8 mouse cellular contexts compared by ENCODE assay signal in the genomic region with DNA sequence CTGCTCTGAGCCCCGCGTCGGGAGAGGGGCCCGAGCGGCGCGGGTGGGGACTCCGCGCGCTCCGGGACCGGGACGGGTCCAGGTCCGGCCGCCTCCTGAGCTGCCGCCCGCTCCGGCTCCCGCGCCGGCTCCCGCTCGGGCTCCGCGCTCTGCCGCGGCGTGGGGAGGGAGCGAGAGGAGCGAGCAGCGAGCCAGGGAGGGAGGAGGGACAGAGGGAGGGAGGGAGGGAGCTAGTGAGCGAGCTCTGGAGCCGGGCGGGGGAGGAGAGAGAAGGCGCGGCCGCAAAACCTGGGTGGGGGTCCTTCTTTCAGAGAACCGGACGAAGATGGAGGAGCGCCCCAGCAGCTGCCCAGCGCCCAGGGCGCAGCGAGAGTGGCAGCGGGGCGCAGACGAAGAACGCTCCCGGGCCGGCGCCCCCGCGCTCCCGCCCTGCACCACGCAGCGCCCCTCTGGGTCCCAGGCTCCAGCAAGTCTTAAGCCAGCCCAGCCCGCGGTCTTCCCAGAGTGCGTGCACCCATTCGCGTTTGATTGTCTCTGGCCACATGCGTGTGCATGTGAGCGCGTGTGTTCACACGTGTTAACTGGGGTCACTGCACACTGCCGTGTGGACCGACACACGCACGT.
DNase-seq lines count a peak whose midpoint lies in the region; ATAC-seq and TF ChIP-seq lines count a peak whose summit lies in the region.

No protein-coding gene starts in this region.

- no peak for TF ChIP-seq CTCF in liver, postnatal 0 days (IDR thresholded peaks at IDR 0.05; ENCODE audit: low read depth)

- H3K4me1 ChIP-seq in embryonic facial prominence, embryonic 13.5 days, result peaks cover 45% of the 10 kb centered on the region
- peaks cover 37% of the 10 kb centered on the region for H3K4me1 ChIP-seq in heart, embryonic 15.5 days (replicated peaks)
- H3K4me1 ChIP-seq in liver, postnatal 0 days (ENCODE audit: insufficient read depth), result peaks cover 7% of the 10 kb centered on the region; the same call in 1 of the 2 replicates

- H3K36me3 ChIP-seq in embryonic facial prominence, embryonic 13.5 days, result no peaks in the 10 kb centered on the region
- no peaks in the 10 kb centered on the region for H3K36me3 ChIP-seq in heart, embryonic 15.5 days
- no peaks in the 10 kb centered on the region for H3K36me3 ChIP-seq in liver, postnatal 0 days (replicated peaks; ENCODE audit: insufficient read depth, low read length)

- H3K27me3 ChIP-seq in embryonic facial prominence, embryonic 13.5 days, result peaks cover 65% of the 10 kb centered on the region
- H3K27me3 ChIP-seq in heart, embryonic 15.5 days, result peaks cover 76% of the 10 kb centered on the region
- H3K27me3 ChIP-seq in liver, postnatal 0 days (ENCODE audit: insufficient read depth, low read length), result peaks cover 51% of the 10 kb centered on the region

- H3K27ac ChIP-seq in embryonic facial prominence, embryonic 13.5 days, result no peak overlapping the region
- H3K27ac ChIP-seq in heart, embryonic 15.5 days, result no peak overlapping the region
- no peak overlapping the region for H3K27ac ChIP-seq in liver, postnatal 0 days (ENCODE audit: low read depth)

- H3K9me3 ChIP-seq in embryonic facial prominence, embryonic 13.5 days, result no peaks in the 10 kb centered on the region
- H3K9me3 ChIP-seq in heart, embryonic 15.5 days (replicated peaks), result no peaks in the 10 kb centered on the region
- no peaks in the 10 kb centered on the region for H3K9me3 ChIP-seq in liver, postnatal 0 days (ENCODE audit: low read length)

- H3K4me3 ChIP-seq in embryonic facial prominence, embryonic 13.5 days, result peak overlapping the region; percentile 71
- H3K4me3 ChIP-seq in heart, embryonic 15.5 days, result peak overlapping the region; percentile 60
- peak overlapping the region; percentile 52 for H3K4me3 ChIP-seq in liver, postnatal 0 days (ENCODE audit: low read depth, low read length)

- TF ChIP-seq EP300 in liver, postnatal 0 days (IDR thresholded peaks at IDR 0.05; ENCODE audit: low read depth), result no peak

- peak overlapping the region; percentile 96 for H3K4me2 ChIP-seq in embryonic facial prominence, embryonic 13.5 days
- H3K4me2 ChIP-seq in heart, embryonic 15.5 days, result peak overlapping the region; percentile 98
- peak overlapping the region; percentile 79 for H3K4me2 ChIP-seq in liver, postnatal 0 days (ENCODE audit: low read depth, low read length)

- peak overlapping the region; percentile 79 for H3K9ac ChIP-seq in embryonic facial prominence, embryonic 13.5 days
- peak overlapping the region; percentile 66 for H3K9ac ChIP-seq in heart, embryonic 15.5 days
- peak overlapping the region; percentile 34 for H3K9ac ChIP-seq in liver, postnatal 0 days (replicated peaks)

- ATAC-seq in embryonic facial prominence, embryonic 13.5 days (ENCODE audit: insufficient number of reproducible peaks, insufficient read depth, low FRiP score, low TSS enrichment, low read depth), result peak; percentile 43
- peak; percentile 41 for ATAC-seq in heart, embryonic 15.5 days (replicated peaks; ENCODE audit: insufficient number of reproducible peaks, insufficient read depth, low FRiP score, low read depth)
- peak; percentile 27; the same call in 1 of the 2 replicates for ATAC-seq in liver, postnatal 0 days
- ATAC-seq in monocyte, adult 5-6 weeks (replicated peaks; ENCODE audit: insufficient number of reproducible peaks, low FRiP score, low TSS enrichment, poor library complexity, severe bottlenecking), result no peak

- peak; percentile 50 for DNase-seq in MN1 (ENCODE audit: low spot score)
- peak; percentile 73 for DNase-seq in adrenal gland, postnatal 14 days
- peak; percentile 62 to 64 for DNase-seq in layer of hippocampus, adult 18-20 months (ENCODE audit: low spot score in 2 of 2)
- DNase-seq in liver, postnatal 0 days, result peak; percentile 27
- peak; percentile 68 to 74 for DNase-seq in right cerebral cortex, postnatal 36 days (ENCODE audit: low spot score in 2 of 2)

- WGBS in embryonic facial prominence, embryonic 13.5 days, result under 1% methylated on average over 67 of the region's 68 CpGs
- WGBS in heart, embryonic 15.5 days, result 0% methylated on average over 66 of the region's 68 CpGs
- 1% methylated on average over 31 of the region's 68 CpGs for WGBS in liver, postnatal 0 days (ENCODE audit: insufficient replicate concordance)
